Comparison of ENCODE assay signal across 27 mouse cellular contexts in genomic region chr10:102959602-102960001, GRCm38 (mm10).
DNase-seq lines count a peak whose midpoint lies in the region; ATAC-seq and TF ChIP-seq lines count a peak whose summit lies in the region.
"Had no signal": no experiment of that assay in that cellular context is flagged by ENCODE, and none has a peak within 500 bp of the region (broad histone marks: within the 10 kb centered on the region; RNA-seq: fewer than 3 reads in every experiment).

No protein-coding gene starts in this region.

- no peaks in the 10 kb centered on the region for H3K9me3 ChIP-seq in intestine, postnatal 0 days (ENCODE audit: control insufficient read depth)
- no peaks in the 10 kb centered on the region for H3K9me3 ChIP-seq in intestine, embryonic 16.5 days (ENCODE audit: control insufficient read depth, low read length)
- no peaks in the 10 kb centered on the region for H3K9me3 ChIP-seq in lung, postnatal 0 days (ENCODE audit: low read length)
- H3K9me3 ChIP-seq: embryonic facial prominence, embryonic 10.5 days; forebrain, embryonic 15.5 days; heart, embryonic 10.5 days; hindbrain, embryonic 12.5 days; limb, embryonic 13.5 days; liver, embryonic 15.5 days; midbrain, embryonic 15.5 days; neural tube, embryonic 12.5 days had no signal

- CTCF ChIA-PET in Patski (lab: Charles Lee), result no interaction called here

- no peak overlapping the region for H3K4me2 ChIP-seq in intestine, postnatal 0 days (replicated peaks; ENCODE audit: low read depth)
- H3K4me2 ChIP-seq in intestine, embryonic 16.5 days (ENCODE audit: low read depth, low read length), result no peak overlapping the region
- H3K4me2 ChIP-seq in lung, postnatal 0 days (replicated peaks; ENCODE audit: low read depth, low read length), result no peak overlapping the region
- H3K4me2 ChIP-seq: forebrain, embryonic 15.5 days; hindbrain, embryonic 12.5 days; limb, embryonic 13.5 days; liver, embryonic 15.5 days; midbrain, embryonic 15.5 days; neural tube, embryonic 12.5 days had no signal

- no peak overlapping the region for H3K27ac ChIP-seq in intestine, postnatal 0 days (ENCODE audit: low read depth, low read length)
- no peak overlapping the region for H3K27ac ChIP-seq in intestine, embryonic 16.5 days (ENCODE audit: low read length)
- H3K27ac ChIP-seq in lung, postnatal 0 days (ENCODE audit: low read length), result no peak overlapping the region
- H3K27ac ChIP-seq: embryonic facial prominence, embryonic 10.5 days; forebrain, embryonic 15.5 days; heart, embryonic 10.5 days; hindbrain, embryonic 12.5 days; limb, embryonic 13.5 days; liver, embryonic 15.5 days; midbrain, embryonic 15.5 days; neural tube, embryonic 12.5 days had no signal

- DNase-seq in lung, postnatal 0 days (ENCODE audit: low spot score), result no peak
- DNase-seq in lung, postnatal 4 days, result no peak
- DNase-seq in Patski (ENCODE audit: low read depth, low spot score), result no peak
- no peak for DNase-seq in adrenal gland, postnatal 10 days
- DNase-seq in spleen, adult 18-20 months, result no peak
- DNase-seq: adrenal gland, adult 2 months; cerebellum, adult 11-12 months; cerebellum, postnatal 10 days; gastrocnemius, postnatal 10 days; heart, postnatal 14 days; kidney, adult 2 months; kidney, postnatal 25 days; lung, postnatal 14 days; right cerebral cortex, postnatal 14 days; thymus, adult 18-20 months had no signal

- H3K9ac ChIP-seq in intestine, postnatal 0 days (ENCODE audit: low read depth, low read length), result no peak overlapping the region
- no peak overlapping the region for H3K9ac ChIP-seq in intestine, embryonic 16.5 days (ENCODE audit: low read depth, low read length)
- H3K9ac ChIP-seq in lung, postnatal 0 days (replicated peaks; ENCODE audit: low read depth), result no peak overlapping the region
- H3K9ac ChIP-seq: forebrain, embryonic 15.5 days; hindbrain, embryonic 12.5 days; limb, embryonic 13.5 days; liver, embryonic 15.5 days; midbrain, embryonic 15.5 days; neural tube, embryonic 12.5 days had no signal

- POLR2A ChIA-PET in Patski (lab: Charles Lee), result no interaction called here

- no peak for TF ChIP-seq EP300 in lung, postnatal 0 days (IDR thresholded peaks at IDR 0.05)

- H3K27me3 ChIP-seq in intestine, postnatal 0 days (replicated peaks; ENCODE audit: control insufficient read depth, insufficient read depth, low read length), result no peaks in the 10 kb centered on the region
- H3K27me3 ChIP-seq in intestine, embryonic 16.5 days (replicated peaks; ENCODE audit: control insufficient read depth, insufficient read depth, low read length), result no peaks in the 10 kb centered on the region
- H3K27me3 ChIP-seq in lung, postnatal 0 days (replicated peaks; ENCODE audit: insufficient read depth, low read length), result no peaks in the 10 kb centered on the region
- no peaks in the 10 kb centered on the region for H3K27me3 ChIP-seq in Patski
- H3K27me3 ChIP-seq: CH12.LX; forebrain, embryonic 15.5 days; hindbrain, embryonic 12.5 days; limb, embryonic 13.5 days; liver, embryonic 15.5 days; megakaryocyte, embryonic 14.5 days; midbrain, embryonic 15.5 days; neural tube, embryonic 12.5 days had no signal

- H3K36me3 ChIP-seq in intestine, postnatal 0 days (ENCODE audit: control insufficient read depth, insufficient read depth), result no peaks in the 10 kb centered on the region
- no peaks in the 10 kb centered on the region for H3K36me3 ChIP-seq in intestine, embryonic 16.5 days (ENCODE audit: control insufficient read depth, insufficient read depth, low read length)
- no peaks in the 10 kb centered on the region for H3K36me3 ChIP-seq in lung, postnatal 0 days (ENCODE audit: insufficient read depth, low read length)
- H3K36me3 ChIP-seq: embryonic facial prominence, embryonic 10.5 days; forebrain, embryonic 15.5 days; heart, embryonic 10.5 days; hindbrain, embryonic 12.5 days; limb, embryonic 13.5 days; liver, embryonic 15.5 days; midbrain, embryonic 15.5 days; neural tube, embryonic 12.5 days had no signal

- in situ Hi-C loops in Patski (cut with MboI; ENCODE audit: low pct_unique_long_range_greater_than_20kb), result no loop called here

- no peak for ATAC-seq in intestine, postnatal 0 days
- no peak for ATAC-seq in intestine, embryonic 16.5 days
- ATAC-seq in lung, postnatal 0 days, result no peak
- ATAC-seq in Patski, result no peak
- ATAC-seq: forebrain, embryonic 15.5 days; midbrain, embryonic 15.5 days had no signal

- peak; percentile 39 for TF ChIP-seq CTCF in intestine, postnatal 0 days (IDR thresholded peaks at IDR 0.05; ENCODE audit: low read depth)
- 0 out of 2 replicates have a peak, but pooled peaks have one; percentile 9 for TF ChIP-seq CTCF in lung, postnatal 0 days (IDR thresholded peaks at IDR 0.05)
- TF ChIP-seq CTCF in Patski (IDR thresholded peaks at IDR 0.05), result peak; percentile 46

- H3K4me3 ChIP-seq in intestine, postnatal 0 days (ENCODE audit: low read depth, low read length), result no peak overlapping the region
- no peak overlapping the region for H3K4me3 ChIP-seq in intestine, embryonic 16.5 days (ENCODE audit: low read length)
- no peak overlapping the region for H3K4me3 ChIP-seq in lung, postnatal 0 days (ENCODE audit: low read depth, low read length)
- H3K4me3 ChIP-seq: embryonic facial prominence, embryonic 10.5 days; forebrain, embryonic 15.5 days; heart, embryonic 10.5 days; hindbrain, embryonic 12.5 days; limb, embryonic 13.5 days; liver, embryonic 15.5 days; megakaryocyte, embryonic 14.5 days; midbrain, embryonic 15.5 days; neural tube, embryonic 12.5 days had no signal

- no peaks in the 10 kb centered on the region for H3K4me1 ChIP-seq in intestine, postnatal 0 days (replicated peaks; ENCODE audit: control insufficient read depth, insufficient read depth, low read length)
- H3K4me1 ChIP-seq in intestine, embryonic 16.5 days (ENCODE audit: control insufficient read depth, insufficient read depth, low read length), result no peaks in the 10 kb centered on the region
- no peaks in the 10 kb centered on the region for H3K4me1 ChIP-seq in lung, postnatal 0 days (ENCODE audit: insufficient read depth, low read depth, low read length)
- H3K4me1 ChIP-seq: embryonic facial prominence, embryonic 10.5 days; forebrain, embryonic 15.5 days; heart, embryonic 10.5 days; hindbrain, embryonic 12.5 days; limb, embryonic 13.5 days; liver, embryonic 15.5 days; megakaryocyte, embryonic 14.5 days; midbrain, embryonic 15.5 days; neural tube, embryonic 12.5 days had no signal

- WGBS in intestine, postnatal 0 days, result 83% methylated on average over 2 of the region's 2 CpGs
- 79% methylated on average over 2 of the region's 2 CpGs for WGBS in intestine, embryonic 16.5 days
- 87% methylated on average over 2 of the region's 2 CpGs for whole genome bisulfite sequencing in lung, postnatal 0 days
